Mouse (Mus musculus) neural tube, embryonic 11.5 days (tissue): ENCODE measurements around the gene Dennd5b. TPM values are rescaled to one million over a fixed set of nuclear protein-coding genes. Genes with fewer than 3 reads are reported as not detected.
"Not testable (repeated sequence)": the region's sequence is repeated elsewhere in the genome, so short reads cannot be mapped to it uniquely, and the experiment has no call there.

ENCODE experiments used
- ATAC-seq: fragments of 200-750 bp; cut with Nextera tagmentation; 2 replicates; pipeline ENCODE4 v1.8.0; 2017; ENCODE audit warnings: moderate number of reproducible peaks, mild to moderate bottlenecking, moderate TSS enrichment, moderate library complexity; ENCODE audit not compliant: insufficient read depth, low FRiP score, low TSS enrichment
- DNase-seq: peaks from one replicate; pipeline ENCODE4 v3.0.0-alpha.2; 2015; ENCODE audit warnings: low spot score
- H3K27ac ChIP-seq: fragments of 300-500 bp; sonication (generic); 2 replicates; pipeline ENCODE4 v1.5.1; 2014; ENCODE audit warnings: low read depth, mild to moderate bottlenecking, low read length
- H3K27me3 ChIP-seq: fragments of 300-500 bp; sonication (generic); 2 replicates; pipeline ENCODE4 v1.6.1; 2014; ENCODE audit warnings: mild to moderate bottlenecking, low read length, mixed read lengths; ENCODE audit not compliant: control insufficient read depth, insufficient read depth
- H3K36me3 ChIP-seq: fragments of 300-500 bp; sonication (generic); 2 replicates; pipeline ENCODE4 v1.6.1; 2014; ENCODE audit warnings: mild to moderate bottlenecking, low read length, moderate library complexity, mixed read lengths; ENCODE audit not compliant: control insufficient read depth, insufficient read depth
- H3K4me1 ChIP-seq: fragments of 300-500 bp; sonication (generic); 2 replicates; pipeline ENCODE4 v1.6.1; 2014; ENCODE audit warnings: low read length, mixed read lengths; ENCODE audit not compliant: control insufficient read depth, insufficient read depth
- H3K4me2 ChIP-seq: fragments of 300-500 bp; sonication (generic); 2 replicates; pipeline ENCODE4 v1.6.1; 2014; ENCODE audit warnings: low read depth, mild to moderate bottlenecking, moderate library complexity
- H3K4me3 ChIP-seq: fragments of 300-500 bp; sonication (generic); 2 replicates; pipeline ENCODE4 v1.5.1; 2014; ENCODE audit warnings: low read depth, low read length
- H3K9ac ChIP-seq: fragments of 300-500 bp; sonication (generic); 2 replicates; pipeline ENCODE4 v1.6.1; 2014; ENCODE audit warnings: mild to moderate bottlenecking, low read length
- H3K9me3 ChIP-seq: fragments of 300-500 bp; sonication (generic); 2 replicates; pipeline ENCODE4 v1.6.1; 2016; ENCODE audit warnings: low read length; ENCODE audit not compliant: control insufficient read depth
- WGBS: fragments of 180-500 bp; shearing (Covaris S2); extraction: QIAGEN DNeasy Blood & Tissue Kit; methylation state at CpG from one replicate; pipeline ENCODE4 v1.1.7; 2014; 5-methylcytosine and 5-hydroxymethylcytosine counted together
- polyA plus RNA-seq: library from polyadenylated mRNA; unstranded; fragments of >200 nt; fragmentation: Nextera tagmentation; extraction: Ambion mirVana; gene quantifications from 2 replicates; pipeline ENCODE4 v1.2.1, GENCODE M21; 2014

Dennd5b gene
- polyA plus RNA-seq, 1 experiment from 2014 or later, result 14.6 TPM

GRCm38 (mm10) chr6:148994327-148994999, 107.0 kb downstream of the Dennd5b start:
- Histone ChIP-seq H3K9me3 (no peaks in the 10 kb centered on the region), H3K4me3 (no peak overlapping the region), H3K4me1 (peaks cover 6% of the 10 kb centered on the region; the same call in 1 of the 2 replicates), H3K4me2 (no peak overlapping the region), H3K9ac (no peak overlapping the region), H3K36me3 (no peaks in the 10 kb centered on the region), H3K27me3 (no peaks in the 10 kb centered on the region), H3K27ac (no peak overlapping the region)
- DNase-seq (no peak), ATAC-seq (peak; percentile 45)
- WGBS, result 52% methylated on average over 5 of the region's 5 CpGs

DNA sequence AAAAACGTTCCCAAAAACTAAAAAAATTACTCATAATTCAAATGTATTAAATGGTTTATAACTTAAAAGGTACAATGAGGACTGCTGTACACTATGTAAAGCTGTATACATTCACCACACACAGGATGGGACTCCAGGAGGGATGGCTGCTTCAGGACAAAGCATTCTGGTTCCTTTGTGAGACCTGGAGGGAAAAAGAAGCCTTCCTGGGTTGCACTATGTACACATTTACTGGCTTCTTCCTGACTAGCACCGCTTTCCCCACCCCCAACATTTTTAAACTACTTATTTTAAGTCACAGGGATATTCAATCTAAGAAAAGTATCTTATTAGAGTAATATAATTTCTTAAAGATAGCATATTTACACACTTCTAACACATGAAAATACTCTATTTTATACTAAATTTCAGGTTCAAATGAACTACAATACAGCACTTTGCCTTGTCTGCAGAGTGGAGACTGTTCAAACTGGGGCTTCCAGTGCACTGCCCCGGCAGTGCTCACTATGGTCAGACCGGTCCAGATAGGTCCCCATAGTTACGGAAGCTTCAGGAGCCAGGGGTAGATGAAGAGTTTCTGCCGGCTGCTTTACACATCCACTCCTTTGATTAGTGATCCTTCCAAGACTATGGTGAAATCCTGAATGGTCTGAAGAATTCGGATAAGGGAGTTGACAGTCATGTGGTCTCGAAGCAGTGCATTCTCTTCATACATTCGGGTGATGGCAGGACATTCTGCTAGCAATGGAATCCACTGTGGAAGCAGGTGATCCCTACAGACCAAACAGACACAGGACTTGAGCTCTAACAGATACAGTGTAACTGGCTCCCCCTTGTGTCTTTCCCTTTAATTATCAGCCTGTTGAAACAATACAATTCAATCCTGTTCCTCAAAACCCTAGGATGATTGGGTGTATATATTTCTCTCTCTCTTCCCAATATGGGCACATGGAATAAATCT, 108.1 kb downstream of the Dennd5b start:
- Histone ChIP-seq H3K27me3 (no peaks in the 10 kb centered on the region), H3K9me3 (no peaks in the 10 kb centered on the region), H3K27ac (no peak overlapping the region), H3K9ac (no peak overlapping the region), H3K4me2 (no peak overlapping the region), H3K4me1 (peaks cover 6% of the 10 kb centered on the region; the same call in 1 of the 2 replicates), H3K4me3 (no peak overlapping the region), H3K36me3 (no peaks in the 10 kb centered on the region)
- ATAC-seq (peak; percentile 43; the same call in 1 of the 2 replicates), DNase-seq (peak; percentile 37)
- WGBS, result 22% methylated on average over 9 of the region's 9 CpGs

GRCm38 (mm10) chr6:148992373-148993116, 108.9 kb downstream of the Dennd5b start:
- DNase-seq, result peak; percentile 60
- Histone ChIP-seq H3K9ac (no peak overlapping the region), H3K4me1 (peaks cover 6% of the 10 kb centered on the region; the same call in 1 of the 2 replicates)

GRCm38 (mm10) chr6:148991660-148992372, 109.7 kb downstream of the Dennd5b start:
- Histone ChIP-seq H3K4me3 (no peak overlapping the region), H3K4me2 (no peak overlapping the region), H3K27me3 (no peaks in the 10 kb centered on the region), H3K9ac (no peak overlapping the region), H3K4me1 (peaks cover 6% of the 10 kb centered on the region; the same call in 1 of the 2 replicates), H3K27ac (no peak overlapping the region), H3K9me3 (no peaks in the 10 kb centered on the region), H3K36me3 (no peaks in the 10 kb centered on the region)
- DNase-seq (no peak), ATAC-seq (no peak)
- 29% methylated on average over 6 of the region's 6 CpGs for WGBS

More at GRCm38 (mm10) chr6:148992373-148993116, 108.9 kb downstream of the Dennd5b start:
- Histone ChIP-seq H3K4me3 (no peak overlapping the region), H3K9me3 (no peaks in the 10 kb centered on the region), H3K27me3 (no peaks in the 10 kb centered on the region), H3K27ac (no peak overlapping the region), H3K4me2 (no peak overlapping the region), H3K36me3 (no peaks in the 10 kb centered on the region)
- WGBS, result 21% methylated on average over 4 of the region's 4 CpGs
- ATAC-seq, result peak; percentile 68

DNA sequence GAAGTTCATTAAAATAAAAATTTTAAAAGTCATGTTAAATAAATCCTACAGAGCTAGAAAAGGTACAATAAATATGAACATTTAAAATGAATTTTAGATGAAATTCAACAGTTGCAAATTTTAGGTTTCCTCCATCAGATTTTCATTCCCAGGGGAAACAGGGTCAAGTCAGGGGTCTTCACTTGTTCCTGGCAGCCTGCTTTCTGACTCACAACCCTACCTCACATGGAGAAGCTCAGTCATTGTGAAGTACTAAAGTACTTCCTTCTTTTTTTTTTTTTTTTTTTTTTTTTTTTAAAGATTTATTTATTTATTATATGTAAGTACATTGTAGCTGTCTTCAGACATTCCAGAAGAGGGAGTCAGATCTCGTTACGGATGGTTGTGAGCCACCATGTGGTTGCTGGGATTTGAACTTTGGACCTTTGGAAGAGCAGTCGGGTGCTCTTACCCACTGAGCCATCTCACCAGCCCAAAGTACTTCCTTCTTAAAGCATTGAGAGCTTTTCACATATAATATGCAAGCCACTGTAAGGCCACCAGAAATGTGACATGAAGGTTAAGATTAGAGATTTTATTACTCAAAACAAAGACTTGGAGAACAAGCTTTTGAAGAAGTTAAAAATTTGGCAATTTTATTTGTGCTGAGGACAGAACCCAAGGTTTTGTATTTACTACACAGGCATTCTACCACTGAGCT, 111.5 kb downstream of the Dennd5b start:
- WGBS, result 86% methylated on average over 1 of the region's 3 CpGs
- H3K9me3 ChIP-seq, H3K4me3 ChIP-seq, H3K27me3 ChIP-seq, H3K4me1 ChIP-seq, H3K9ac ChIP-seq, DNase-seq, H3K36me3 ChIP-seq, H3K27ac ChIP-seq, H3K4me2 ChIP-seq, ATAC-seq: not testable (repeated sequence)

DNA sequence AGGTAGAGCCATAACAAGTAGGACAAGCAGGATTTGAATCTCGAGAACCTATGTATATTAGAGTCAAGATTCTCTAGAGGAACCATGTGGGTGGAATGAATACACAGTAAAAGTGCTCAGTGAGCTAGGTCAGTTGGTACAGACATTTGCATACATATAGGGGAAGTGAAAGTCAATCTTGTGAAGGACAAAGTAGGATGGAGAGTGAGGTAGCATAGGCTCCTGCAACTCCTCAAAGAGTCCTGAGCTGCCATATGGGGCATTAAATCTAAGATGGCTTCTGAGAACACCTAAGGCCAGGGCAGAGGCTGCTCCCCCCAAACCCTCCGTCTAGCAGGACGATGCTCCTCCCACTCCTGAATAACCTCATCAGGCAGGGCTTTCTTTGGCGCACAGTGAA, 115.5 kb downstream of the Dennd5b start:
- whole genome bisulfite sequencing, result 91% methylated on average over 4 of the region's 4 CpGs
- no peak for DNase-seq

DNA sequence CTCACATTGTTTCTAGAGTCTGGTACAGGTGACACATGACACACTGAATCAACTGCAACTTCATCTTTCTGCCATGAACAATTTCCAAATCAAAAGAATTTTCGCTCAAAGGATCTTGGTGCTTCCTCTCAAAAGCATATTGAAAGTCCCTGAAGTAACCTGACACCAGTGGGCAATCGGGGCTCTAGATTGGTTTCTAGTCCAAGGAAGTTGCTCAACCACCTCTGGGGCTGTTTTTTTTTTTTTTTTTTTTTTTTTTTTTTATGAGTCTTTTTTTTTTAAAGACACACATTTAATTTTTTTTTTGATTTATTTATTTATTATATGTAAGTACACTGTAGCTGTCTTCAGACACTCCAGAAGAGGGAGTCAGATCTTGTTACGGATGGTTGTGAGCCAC, 121.0 kb downstream of the Dennd5b start:
- no peaks in the 10 kb centered on the region for H3K27me3 ChIP-seq
- no peaks in the 10 kb centered on the region for H3K36me3 ChIP-seq
- no peaks in the 10 kb centered on the region for H3K4me1 ChIP-seq
- no peak overlapping the region for H3K27ac ChIP-seq
- 79% methylated on average over 3 of the region's 3 CpGs for WGBS
- ATAC-seq, result no peak
- no peak overlapping the region for H3K9ac ChIP-seq
- H3K9me3 ChIP-seq, result no peaks in the 10 kb centered on the region
- no peak overlapping the region for H3K4me2 ChIP-seq
- no peak overlapping the region for H3K4me3 ChIP-seq
- no peak for DNase-seq

More for the DNA sequence above, 115.5 kb downstream of the Dennd5b start:
- H3K9me3 ChIP-seq, result no peaks in the 10 kb centered on the region
- no peaks in the 10 kb centered on the region for H3K4me1 ChIP-seq
- H3K9ac ChIP-seq, result no peak overlapping the region
- no peaks in the 10 kb centered on the region for H3K27me3 ChIP-seq
- no peak overlapping the region for H3K4me2 ChIP-seq
- no peak for ATAC-seq
- H3K4me3 ChIP-seq, result no peak overlapping the region
- H3K36me3 ChIP-seq, result no peaks in the 10 kb centered on the region
- no peak overlapping the region for H3K27ac ChIP-seq
